Mouse (Mus musculus): ENCODE results near the gene Vmn1r237.

Gene Vmn1r237

GRCm38 (mm10) chr17:21311565-21311964, at the start of gene Vmn1r237:
TSS of gene Vmn1r237 (plus strand) at chr17:21311865.
- no peak for DNase-seq

- DNase-seq, result peak; percentile 13
Measured at GRCm38 (mm10) chr17:21272103-21272502, 39.6 kb upstream of the Vmn1r237 start.

- DNase-seq, result no peak
Measured at GRCm38 (mm10) chr17:21282642-21283041, 29.0 kb upstream of the Vmn1r237 start, which contains the start of gene Vmn1r236. TSS of gene Vmn1r236 (plus strand) at chr17:21282942.

GRCm38 (mm10) chr17:21284395-21284794, 27.3 kb upstream of the Vmn1r237 start:
- DNase-seq, result no peak

GRCm38 (mm10) chr17:21289695-21290094, 22.0 kb upstream of the Vmn1r237 start:
- no peak for DNase-seq
